Mouse (Mus musculus) central nervous system, embryonic 18 days (tissue): ENCODE data around the gene Slc35b1. TPM values are rescaled to one million over a fixed set of nuclear protein-coding genes. Genes with fewer than 3 reads are reported as not detected.

Source experiments
- polyA plus RNA-seq: library from polyadenylated mRNA; depleted of rRNA; stranded (reverse); fragments of >200 nt; gene quantifications from 2 replicates; pipeline ENCODE4 v1.2.3, GENCODE M21; 2012; rRNA removed

Slc35b1 gene
- polyA plus RNA-seq, result 124 and 129 TPM in 2 replicates

GRCm38 (mm10) chr11:95384319-95384972, at the start of gene Slc35b1:
TSS of gene Slc35b1 (plus strand) at chr11:95384692.

GRCm38 (mm10) chr11:95336568-95337128, 47.8 kb upstream of the Slc35b1 start, which contains the start of gene Fam117a:
TSS of gene Fam117a (plus strand) at chr11:95337018.

GRCm38 (mm10) chr11:95413641-95414535, 29.4 kb downstream of the Slc35b1 start, which contains the start of gene Spop:
TSS of gene Spop (plus strand) at chr11:95414080.

Other genes with a start within 250 kb of the Slc35b1 start
- 0.13 and 0.28 TPM in 2 replicates for gene Dlx4, start 238.4 kb upstream of the Slc35b1 start, polyA plus RNA-seq
- not detected in 2 replicates for gene Tac4, start 123.2 kb upstream of the Slc35b1 start, polyA plus RNA-seq
- gene Kat7, start 74.4 kb upstream of the Slc35b1 start, polyA plus RNA-seq, result 50.5 and 53.4 TPM in 2 replicates
- gene Fam117a, start 47.7 kb upstream of the Slc35b1 start, polyA plus RNA-seq, result 5.2 and 7.4 TPM in 2 replicates
- 64.3 and 74.8 TPM in 2 replicates for gene Spop, start 29.4 kb downstream of the Slc35b1 start, polyA plus RNA-seq
- 27.4 and 29.1 TPM in 2 replicates for gene Nxph3, start 129.9 kb downstream of the Slc35b1 start, polyA plus RNA-seq
- 7.5 and 16.1 TPM in 2 replicates for gene Ngfr, start 203.0 kb downstream of the Slc35b1 start, polyA plus RNA-seq